Mouse (Mus musculus) CD4-positive helper T cell, adult 2 months (primary cell): ENCODE measurements around the gene Prkcd.

Experiments
- DNase-seq: peaks from one replicate; pipeline ENCODE4 v3.0.0-alpha.2; 2012; ENCODE audit warnings: low read depth, missing footprints, low spot score

The Prkcd gene

DNA sequence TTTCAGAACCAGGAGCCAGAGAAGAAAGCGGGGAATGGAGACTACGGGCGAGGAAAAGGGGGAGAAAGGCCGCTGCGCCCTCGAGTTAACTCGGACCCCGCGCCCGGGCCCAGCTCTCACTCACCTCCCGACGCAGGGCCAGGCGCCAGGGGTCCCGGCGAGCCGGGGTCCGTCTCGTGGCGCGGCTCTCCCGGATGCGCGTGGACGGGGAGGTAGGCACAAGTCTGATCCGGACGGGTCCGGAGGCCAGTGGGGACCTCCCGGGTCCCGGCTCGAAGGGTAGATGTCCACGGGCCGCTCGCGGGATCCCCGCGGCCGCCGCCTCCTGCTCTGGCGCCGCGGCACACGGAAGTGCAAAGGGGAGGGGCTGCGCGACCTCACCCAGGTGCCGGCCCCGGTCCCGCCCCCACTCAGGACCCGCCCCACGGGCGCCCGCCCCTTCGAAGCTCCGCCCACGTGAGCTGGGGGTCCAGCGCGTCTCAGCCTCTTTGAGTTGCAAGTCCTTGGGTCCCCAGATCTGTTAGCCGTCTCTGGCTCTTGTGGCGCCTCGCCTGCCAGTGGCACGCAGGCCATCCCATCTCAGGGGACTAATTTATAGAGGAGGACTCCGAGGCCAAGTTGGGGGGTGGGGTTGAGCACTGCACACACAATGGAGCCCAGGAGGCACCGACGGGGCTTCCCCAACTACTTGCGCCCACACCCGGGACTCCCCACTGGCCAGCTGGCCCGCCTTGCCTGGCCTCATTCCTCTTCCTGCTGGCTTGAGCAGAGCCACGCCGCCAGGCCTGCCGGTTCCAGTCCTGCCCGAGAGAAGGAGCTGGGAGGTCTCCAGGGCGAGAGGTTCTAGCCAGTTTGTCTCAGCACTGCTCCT lies at the start of gene Prkcd:
TSS of gene Prkcd (minus strand) at position 355 of the 871 bp plus-strand sequence.
- DNase-seq: peak; percentile 90

DNA sequence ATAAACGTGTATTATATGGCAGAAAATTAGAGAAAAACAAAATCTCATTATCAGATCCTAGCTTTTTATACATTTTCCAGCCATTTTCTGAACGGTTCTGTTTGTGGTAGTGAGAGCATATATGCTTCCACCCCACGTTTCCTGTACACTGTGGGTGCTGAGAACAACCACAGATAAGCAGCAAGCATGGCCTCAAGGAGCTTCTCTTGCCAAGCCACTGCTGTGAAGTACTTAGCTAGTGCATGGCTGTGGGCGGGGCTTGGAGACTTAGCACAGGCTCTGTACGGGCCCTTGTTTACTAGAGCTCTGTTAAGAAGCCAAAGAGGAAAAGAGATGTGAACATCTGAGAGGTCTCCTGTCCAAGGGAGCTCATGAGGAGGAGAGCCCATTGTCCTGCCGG lies 48.9 kb upstream of the Prkcd start:
- DNase-seq: peak; percentile 73

DNA sequence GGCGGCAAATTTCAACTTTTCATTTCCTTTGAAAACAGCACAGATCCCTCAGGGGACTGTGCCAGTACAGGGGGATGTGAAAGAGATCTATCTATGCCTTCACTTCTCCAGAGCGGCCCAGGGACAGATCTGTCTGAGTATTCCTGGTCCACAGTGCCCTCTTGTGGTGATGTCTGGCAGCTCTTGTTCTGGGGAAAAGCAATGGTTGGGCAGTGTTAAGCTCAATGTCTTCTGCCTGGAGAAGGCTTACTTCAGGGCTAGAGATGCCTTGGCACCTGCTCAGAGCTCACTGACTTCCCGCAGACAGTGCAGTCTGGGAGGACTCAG lies 45.9 kb upstream of the Prkcd start:
- peak; percentile 78 for DNase-seq

- no peak for DNase-seq
These were observed 45.3 kb upstream of the Prkcd start for GRCm38 (mm10) chr14:30671095-30671985.

GRCm38 (mm10) chr14:30670161-30670560 lies 44.2 kb upstream of the Prkcd start:
- DNase-seq: no peak

DNA sequence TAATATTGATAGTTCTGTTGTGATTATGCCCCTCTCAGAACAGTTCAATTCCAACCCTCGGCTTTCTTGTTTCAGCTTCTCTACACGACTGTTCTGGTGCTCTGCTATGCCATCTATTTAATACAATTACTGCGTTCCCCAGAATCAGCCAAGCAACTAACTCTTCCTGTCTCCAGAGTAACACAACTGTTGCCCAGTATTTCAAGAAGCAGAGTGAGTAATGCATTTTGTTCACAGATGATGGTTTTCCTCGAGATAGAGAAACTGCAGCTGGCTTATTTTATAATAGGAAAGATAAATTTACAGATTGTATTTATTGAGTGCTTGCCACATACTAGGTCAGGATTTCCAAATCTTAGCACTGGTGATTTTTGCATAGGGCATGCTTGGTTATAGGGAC lies 40.6 kb upstream of the Prkcd start:
- DNase-seq: no peak

- no peak for DNase-seq
These were observed 40.1 kb upstream of the Prkcd start for GRCm38 (mm10) chr14:30666061-30666460.

DNA sequence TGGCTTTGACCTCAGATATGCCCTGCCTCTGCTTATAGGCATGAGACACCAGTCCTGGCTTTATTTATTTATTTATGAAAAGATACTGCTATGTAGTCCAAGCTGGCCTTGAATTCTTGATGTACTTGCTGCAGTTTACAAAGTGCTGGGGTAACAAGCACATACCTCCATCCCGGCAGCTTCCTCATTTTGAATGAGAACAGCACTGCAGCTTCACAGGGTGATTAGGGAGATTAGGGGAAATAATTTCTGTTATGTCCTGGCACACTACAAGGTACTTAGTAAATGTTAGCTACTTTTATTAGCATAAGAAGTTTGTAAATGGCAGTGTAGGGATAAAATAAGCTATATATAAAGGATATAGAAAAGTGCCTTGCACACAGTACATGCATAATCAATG lies 29.5 kb upstream of the Prkcd start:
- DNase-seq: no peak

- no peak for DNase-seq
These were observed 28.8 kb upstream of the Prkcd start for GRCm38 (mm10) chr14:30654691-30655228.

DNA sequence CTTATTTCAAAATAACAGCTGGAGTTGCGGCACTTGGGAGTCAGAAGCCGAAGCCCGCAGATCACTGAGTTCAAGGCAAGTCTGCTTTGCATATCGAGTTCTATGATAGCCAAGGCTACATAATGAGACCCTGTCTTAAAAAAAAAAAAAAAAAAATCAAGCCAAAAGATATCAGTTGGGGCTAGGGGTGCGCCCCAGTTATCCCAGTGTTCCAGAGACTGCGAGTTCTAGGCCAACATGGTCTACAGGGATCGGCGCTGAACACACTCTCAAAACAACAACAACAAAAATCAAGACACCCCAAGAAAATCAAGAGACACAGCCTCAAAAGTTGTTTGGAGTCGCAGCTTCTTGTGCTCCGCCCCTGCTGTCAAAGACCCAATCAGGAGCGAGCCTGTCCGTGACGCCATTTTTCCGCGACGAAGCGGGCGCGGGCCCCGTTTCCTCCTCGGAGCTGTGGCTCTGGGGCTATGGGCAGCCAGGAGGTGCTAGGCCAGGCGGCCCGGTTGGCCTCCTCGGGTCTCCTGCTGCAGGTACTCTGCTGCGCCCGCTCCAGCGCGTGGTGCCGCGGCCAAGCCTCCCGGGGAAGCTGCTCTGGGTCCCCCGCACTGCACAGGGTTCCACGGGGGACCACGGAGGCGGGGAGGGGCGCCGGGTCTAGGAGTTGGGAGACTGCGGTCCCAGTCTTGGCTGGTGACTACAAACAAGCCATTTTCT lies 28.1 kb upstream of the Prkcd start, which contains the start of gene Rft1:
TSS of gene Rft1 (plus strand) at position 418 of the 717 bp plus-strand sequence.
- peak; percentile 96 for DNase-seq

DNA sequence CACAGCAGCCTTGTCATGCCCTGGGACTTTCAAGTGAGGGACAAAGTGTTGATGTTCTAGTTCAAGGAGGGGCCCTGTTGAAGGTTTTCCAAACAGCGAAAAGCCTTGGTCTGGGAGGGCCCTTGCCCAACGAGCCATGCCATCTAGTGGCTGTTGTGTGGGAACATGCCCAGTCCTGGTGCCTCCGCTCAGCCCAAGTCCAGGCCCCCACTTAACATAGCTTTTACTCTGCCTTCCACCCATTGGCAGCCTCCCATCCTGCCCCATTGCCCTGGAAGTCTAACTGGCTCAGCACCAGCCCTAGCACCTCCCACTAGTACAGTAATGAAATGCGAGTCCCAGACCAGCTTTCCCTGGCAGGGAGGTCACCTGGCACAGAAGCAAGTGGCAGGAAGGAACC lies 25.0 kb upstream of the Prkcd start:
- no peak for DNase-seq

DNA sequence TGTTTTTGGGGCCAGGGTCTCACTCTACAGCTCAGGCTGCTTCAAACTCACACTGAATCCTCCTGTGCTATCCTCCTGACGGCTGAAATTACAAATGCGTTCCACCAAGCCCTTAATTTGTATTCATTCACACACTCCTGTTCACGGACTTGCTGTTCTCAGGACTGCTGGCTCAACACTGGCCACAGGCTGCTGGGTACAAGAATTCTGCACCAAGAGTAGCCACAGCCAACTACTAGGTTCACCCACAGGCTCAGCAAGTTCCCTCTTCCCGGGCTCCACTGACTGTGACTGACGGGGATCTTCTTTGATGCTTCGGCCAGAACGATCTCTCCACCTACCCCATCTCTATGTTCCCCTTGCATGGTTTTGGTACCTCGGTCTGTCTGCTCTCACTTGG lies 23.7 kb upstream of the Prkcd start:
- DNase-seq: no peak

- DNase-seq: no peak
These were observed 22.5 kb upstream of the Prkcd start for GRCm38 (mm10) chr14:30648478-30648877.

GRCm38 (mm10) chr14:30646486-30646885 lies 20.5 kb upstream of the Prkcd start:
- no peak for DNase-seq

DNA sequence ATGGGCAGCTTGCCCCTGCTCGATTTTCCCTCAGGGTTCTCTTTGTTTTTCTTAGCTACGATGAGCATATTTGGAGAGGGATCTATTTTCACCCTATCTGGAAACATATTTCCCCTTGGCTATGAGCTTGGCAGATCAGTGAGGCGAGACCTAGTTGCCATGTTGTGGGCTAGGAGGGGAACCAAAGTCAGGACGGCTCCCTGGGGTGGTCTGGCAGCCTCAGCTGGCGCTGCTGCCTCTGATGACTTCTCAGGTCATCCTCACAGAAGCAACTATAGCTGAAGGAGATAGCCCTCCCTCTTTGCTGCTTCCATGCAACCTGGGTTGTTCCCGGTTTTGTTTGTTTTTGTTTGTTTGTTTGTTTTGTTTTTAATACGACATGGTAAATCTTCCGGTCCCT lies 19.1 kb upstream of the Prkcd start:
- DNase-seq: no peak

- no peak for DNase-seq
These were observed 18.0 kb upstream of the Prkcd start for GRCm38 (mm10) chr14:30644026-30644425.

- no peak for DNase-seq
These were observed 15.7 kb upstream of the Prkcd start for GRCm38 (mm10) chr14:30641748-30642147.

DNA sequence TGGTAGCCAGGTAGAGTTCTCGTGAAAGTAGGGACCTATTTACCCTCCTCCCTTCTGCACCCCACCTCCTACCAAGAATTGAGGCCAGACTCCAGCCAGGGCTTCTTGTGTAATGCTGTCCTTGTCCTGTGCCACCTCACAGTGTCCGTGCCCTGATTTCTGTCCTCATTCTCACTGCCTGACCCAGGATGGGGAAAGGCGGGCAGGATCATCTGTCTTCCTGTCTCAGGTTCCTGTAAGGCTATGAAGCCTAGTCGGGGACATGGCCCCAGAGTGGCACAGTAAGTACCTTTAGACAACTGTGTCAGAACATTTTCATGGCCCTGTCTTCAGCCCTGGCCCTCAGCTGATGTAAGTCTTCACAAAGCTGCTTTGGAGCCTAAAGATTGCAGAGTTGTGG lies 12.7 kb upstream of the Prkcd start:
- DNase-seq: no peak

GRCm38 (mm10) chr14:30638009-30638408 lies 12.0 kb upstream of the Prkcd start:
- DNase-seq: no peak

DNA sequence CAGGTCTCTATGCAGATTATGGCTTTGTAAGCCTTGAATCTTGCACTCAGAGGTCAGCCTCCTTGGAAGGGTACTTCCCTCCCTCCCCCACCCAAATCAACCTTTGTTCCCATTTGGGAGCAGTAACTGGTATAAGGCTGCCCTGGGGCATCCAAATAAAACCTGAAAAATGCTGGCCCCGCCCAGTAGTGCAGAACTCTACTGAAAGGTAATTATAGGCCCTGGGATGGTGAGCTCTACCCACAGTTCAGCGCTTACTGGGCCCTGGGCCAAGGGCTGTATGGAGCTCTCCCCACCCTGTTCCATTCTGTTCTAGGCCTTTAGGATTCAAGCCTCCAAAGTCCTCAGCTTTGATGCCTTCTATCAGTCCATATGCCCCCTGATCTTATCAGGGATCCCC lies 11.1 kb upstream of the Prkcd start:
- no peak for DNase-seq

DNA sequence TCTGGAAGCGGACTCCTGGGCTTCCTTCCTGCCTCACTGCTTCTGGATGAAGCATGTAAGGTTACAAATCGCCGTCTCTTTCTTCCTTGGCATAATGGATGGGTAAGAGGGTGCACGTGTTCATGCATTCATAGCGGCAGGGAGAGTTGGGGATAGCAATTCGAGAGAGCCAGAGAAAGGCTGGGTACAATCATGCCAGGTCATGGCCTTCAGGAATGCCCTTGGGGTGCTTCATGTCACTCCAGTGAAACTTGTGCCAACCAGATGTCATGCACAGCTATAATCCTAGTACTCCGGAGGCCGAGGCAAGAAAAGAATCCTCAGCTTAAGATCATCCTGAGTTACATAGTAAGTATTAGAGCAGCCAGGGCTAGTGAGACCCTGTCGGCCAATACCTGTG lies 10.5 kb upstream of the Prkcd start:
- no peak for DNase-seq
